Mouse (Mus musculus): Measurements from ENCODE around the gene Gm49403.

DNA sequence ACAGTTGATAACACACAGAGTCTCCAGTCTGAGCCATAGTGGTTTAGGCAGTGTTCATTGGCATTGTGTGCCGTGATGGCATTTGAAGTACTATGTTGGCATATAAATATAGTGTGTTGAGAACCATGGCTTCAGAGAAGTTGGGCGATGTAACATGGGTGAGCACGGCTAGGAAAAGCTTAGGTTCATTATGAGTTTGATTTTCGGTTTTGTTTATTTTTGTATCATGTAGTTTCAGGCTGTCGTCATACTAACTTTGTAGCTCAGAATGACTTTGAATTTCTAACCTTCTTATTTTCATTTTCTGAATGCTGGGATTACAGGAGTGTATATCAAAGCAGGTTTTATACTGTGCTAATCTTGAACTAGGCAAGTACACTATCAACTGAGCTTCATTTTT is 19.7 kb downstream of the Gm49403 start:
- TF ChIP-seq CTCF (IDR thresholded peaks at IDR 0.05; ENCODE audit: low read depth) (no peak), EP300 (IDR thresholded peaks at IDR 0.05; ENCODE audit: low read depth) (no peak)
